Mouse (Mus musculus) heart, postnatal 0 days (tissue): ENCODE measurements around the gene Pou6f2. TPM values are rescaled to one million over a fixed set of nuclear protein-coding genes. Genes with fewer than 3 reads are reported as not detected.

Source experiments
- ATAC-seq: fragments of 200-750 bp; cut with Nextera tagmentation; 2 replicates; pipeline ENCODE4 v1.8.0; 2017; ENCODE audit warnings: low read depth, moderate number of reproducible peaks, moderate library complexity; ENCODE audit not compliant: insufficient read depth
- DNase-seq: peaks from one replicate; pipeline ENCODE4 v3.0.0-alpha.2; 2016; ENCODE audit warnings: low spot score
- H3K27ac ChIP-seq: fragments of 300-500 bp; sonication (generic); 2 replicates; pipeline ENCODE4 v1.5.1; 2014; ENCODE audit warnings: low read depth, mild to moderate bottlenecking
- H3K27me3 ChIP-seq: fragments of 300-500 bp; sonication (generic); 2 replicates; pipeline ENCODE4 v1.6.1; 2014; ENCODE audit warnings: low read length, mixed read lengths; ENCODE audit not compliant: control insufficient read depth, insufficient read depth
- H3K36me3 ChIP-seq: fragments of 300-500 bp; sonication (generic); replicated peaks from 2 replicates; pipeline ENCODE4 v1.6.1; 2014; ENCODE audit warnings: low read length, mixed read lengths; ENCODE audit not compliant: control insufficient read depth, insufficient read depth
- H3K4me1 ChIP-seq: fragments of 300-500 bp; sonication (generic); 2 replicates; pipeline ENCODE4 v1.6.1; 2014; ENCODE audit warnings: antibody characterized with exemption; ENCODE audit not compliant: control insufficient read depth, insufficient read depth
- H3K4me2 ChIP-seq: fragments of 300-500 bp; sonication (generic); 2 replicates; pipeline ENCODE4 v1.6.1; 2014; ENCODE audit warnings: low read depth, mild to moderate bottlenecking, low read length, moderate library complexity
- H3K4me3 ChIP-seq: fragments of 300-500 bp; sonication (generic); 2 replicates; pipeline ENCODE4 v1.5.1; 2014; ENCODE audit warnings: low read depth, low read length
- H3K9ac ChIP-seq: fragments of 300-500 bp; sonication (generic); replicated peaks from 2 replicates; pipeline ENCODE4 v1.6.1; 2014; ENCODE audit warnings: low read depth, low read length, mixed read lengths
- H3K9me3 ChIP-seq: fragments of 300-500 bp; sonication (generic); replicated peaks from 2 replicates; pipeline ENCODE4 v1.6.1; 2016; ENCODE audit warnings: low read length; ENCODE audit not compliant: control insufficient read depth
- CTCF ChIP-seq: IDR thresholded peaks from 2 replicates; pipeline ENCODE4 v1.5.1; 2016; ENCODE audit warnings: antibody characterized with exemption, control low read depth, low read depth
- EP300 ChIP-seq: IDR thresholded peaks from 2 replicates; pipeline ENCODE4 v1.6.1; 2016; ENCODE audit warnings: antibody characterized with exemption, low read depth
- whole genome bisulfite sequencing: fragments of 180-500 bp; shearing (Covaris S2); extraction: QIAGEN DNeasy Blood & Tissue Kit; methylation state at CpG from one replicate; pipeline ENCODE4 v1.1.7; 2014; 5-methylcytosine and 5-hydroxymethylcytosine counted together
- polyA plus RNA-seq: library from polyadenylated mRNA; unstranded; fragments of >200 nt; fragmentation: Nextera tagmentation; extraction: Ambion mirVana; gene quantifications from 2 replicates; pipeline ENCODE4 v1.2.1, GENCODE M21; 2015
- total RNA-seq: library from RNA; depleted of rRNA; stranded (reverse); fragments of >200 nt; gene quantifications from 2 replicates; pipeline ENCODE4 v1.2.3, GENCODE M21; 2014; ENCODE audit warnings: low replicate concordance

Pou6f2 gene
- total and polyA plus RNA-seq, 2 experiments from 2014 or later: 0.04 TPM; not detected in 1

DNA sequence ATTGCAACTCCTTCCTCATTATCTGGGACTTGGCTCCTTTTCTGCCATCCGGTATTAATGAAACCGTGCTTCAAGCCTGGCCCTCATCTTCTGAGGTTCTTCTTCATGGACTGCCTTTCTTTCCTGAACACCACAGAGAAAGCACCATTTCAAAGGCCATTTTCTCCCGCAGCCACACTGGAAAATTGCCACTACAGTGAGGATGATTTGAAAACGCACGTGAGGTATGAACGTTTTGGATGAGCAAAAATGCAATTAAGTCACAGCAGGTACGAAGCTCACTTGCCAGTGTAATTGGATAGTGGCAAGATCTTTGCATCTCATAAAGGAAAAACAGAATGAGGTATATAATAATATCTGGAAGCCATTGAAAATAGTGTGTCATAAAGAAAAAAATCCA, 110.0 kb downstream of the Pou6f2 start:
- H3K36me3 ChIP-seq: no peaks in the 10 kb centered on the region
- H3K27ac ChIP-seq: no peak overlapping the region
- H3K4me1 ChIP-seq: no peaks in the 10 kb centered on the region
- TF ChIP-seq CTCF (no peak), EP300 (no peak)
- H3K9me3 ChIP-seq: no peaks in the 10 kb centered on the region
- no peak overlapping the region for H3K4me2 ChIP-seq
- H3K4me3 ChIP-seq: no peak overlapping the region
- ATAC-seq (no peak), DNase-seq (no peak)
- H3K9ac ChIP-seq: no peak overlapping the region
- 80% methylated on average over 7 of the region's 7 CpGs for WGBS
- no peaks in the 10 kb centered on the region for H3K27me3 ChIP-seq

DNA sequence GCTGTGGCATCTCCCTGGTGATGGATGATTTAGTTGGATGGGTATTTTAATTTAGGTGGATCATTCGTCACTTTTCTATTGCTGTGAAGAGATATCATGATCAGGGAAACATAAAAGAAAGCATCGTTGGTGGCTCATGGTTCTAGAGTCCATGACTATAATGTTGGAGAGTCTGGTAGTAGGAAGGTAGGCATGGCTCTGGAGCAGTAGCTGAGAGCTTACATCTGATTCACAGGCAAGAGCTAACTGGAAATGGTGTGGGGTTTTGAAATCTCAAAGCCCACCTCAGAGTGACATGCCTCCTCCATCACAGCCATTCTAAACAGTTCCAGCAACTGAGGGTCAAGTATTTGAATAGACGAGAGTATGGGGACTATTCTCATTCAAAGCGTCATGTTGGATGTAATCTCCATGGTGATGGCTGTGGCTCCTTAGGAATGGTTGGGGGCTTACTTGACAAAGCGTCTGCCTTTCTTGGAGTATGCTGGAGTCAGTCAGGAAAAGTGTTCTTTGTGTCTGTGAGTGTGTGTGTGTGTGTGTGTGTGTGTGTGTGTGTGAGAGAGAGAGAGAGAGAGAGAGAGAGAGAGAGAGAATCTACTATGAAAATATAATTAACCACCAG, 115.0 kb downstream of the Pou6f2 start:
- DNase-seq (no peak), ATAC-seq (no peak)
- Histone ChIP-seq H3K27me3 (no peaks in the 10 kb centered on the region), H3K4me3 (no peak overlapping the region), H3K9me3 (no peaks in the 10 kb centered on the region), H3K4me2 (no peak overlapping the region), H3K27ac (no peak overlapping the region), H3K36me3 (no peaks in the 10 kb centered on the region), H3K9ac (no peak overlapping the region), H3K4me1 (no peaks in the 10 kb centered on the region)
- WGBS: 72% methylated on average over 5 of the region's 5 CpGs
- no peak for TF ChIP-seq EP300
- TF ChIP-seq CTCF: no peak

DNA sequence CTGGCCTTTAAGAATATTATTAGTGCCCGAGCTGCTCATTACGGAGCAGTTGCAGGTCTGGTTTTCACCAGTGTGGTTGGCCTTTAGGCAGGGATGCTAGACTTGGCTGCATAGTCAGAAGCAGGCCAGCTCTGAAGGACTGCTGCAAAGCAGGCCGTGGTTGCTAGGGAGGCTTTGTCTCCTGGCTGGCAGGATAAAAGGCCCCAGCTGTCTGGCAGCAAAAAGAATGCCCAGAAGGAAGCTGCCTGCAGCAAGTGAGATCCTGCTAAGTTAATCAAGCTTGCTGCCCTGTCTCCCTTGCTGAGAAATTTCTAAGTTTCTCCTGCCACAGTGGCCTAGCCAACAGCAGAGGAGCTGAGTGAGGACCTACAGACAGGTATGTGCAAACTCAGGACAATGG, 116.4 kb downstream of the Pou6f2 start:
- H3K27ac ChIP-seq: no peak overlapping the region
- no peak overlapping the region for H3K4me3 ChIP-seq
- 55% methylated on average over 3 of the region's 3 CpGs for WGBS
- no peaks in the 10 kb centered on the region for H3K4me1 ChIP-seq
- ATAC-seq (no peak), DNase-seq (no peak)
- no peak for TF ChIP-seq EP300
- TF ChIP-seq CTCF: no peak
- H3K36me3 ChIP-seq: no peaks in the 10 kb centered on the region
- H3K9me3 ChIP-seq: no peaks in the 10 kb centered on the region
- H3K9ac ChIP-seq: no peak overlapping the region
- no peaks in the 10 kb centered on the region for H3K27me3 ChIP-seq
- no peak overlapping the region for H3K4me2 ChIP-seq

DNA sequence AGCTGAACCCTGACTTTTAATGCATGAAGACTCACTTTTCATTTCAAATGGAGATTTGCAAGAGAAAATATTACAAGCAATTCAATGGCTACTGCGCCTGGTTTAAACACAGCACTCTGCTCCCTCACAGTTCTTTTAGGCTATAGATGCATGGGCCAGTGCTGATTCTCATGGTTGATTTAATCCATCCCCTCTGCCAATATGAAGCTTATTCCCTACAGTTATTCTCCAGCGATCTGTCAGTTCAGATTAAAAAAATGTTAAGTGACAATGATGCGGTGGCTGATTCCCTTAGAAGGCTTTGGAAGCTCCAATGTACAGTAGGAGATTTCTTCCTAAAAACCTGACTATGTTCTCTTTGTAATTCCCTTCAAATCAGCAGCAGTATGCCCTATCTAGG, 144.4 kb downstream of the Pou6f2 start:
- no peak for TF ChIP-seq CTCF
- no peak for TF ChIP-seq EP300

DNA sequence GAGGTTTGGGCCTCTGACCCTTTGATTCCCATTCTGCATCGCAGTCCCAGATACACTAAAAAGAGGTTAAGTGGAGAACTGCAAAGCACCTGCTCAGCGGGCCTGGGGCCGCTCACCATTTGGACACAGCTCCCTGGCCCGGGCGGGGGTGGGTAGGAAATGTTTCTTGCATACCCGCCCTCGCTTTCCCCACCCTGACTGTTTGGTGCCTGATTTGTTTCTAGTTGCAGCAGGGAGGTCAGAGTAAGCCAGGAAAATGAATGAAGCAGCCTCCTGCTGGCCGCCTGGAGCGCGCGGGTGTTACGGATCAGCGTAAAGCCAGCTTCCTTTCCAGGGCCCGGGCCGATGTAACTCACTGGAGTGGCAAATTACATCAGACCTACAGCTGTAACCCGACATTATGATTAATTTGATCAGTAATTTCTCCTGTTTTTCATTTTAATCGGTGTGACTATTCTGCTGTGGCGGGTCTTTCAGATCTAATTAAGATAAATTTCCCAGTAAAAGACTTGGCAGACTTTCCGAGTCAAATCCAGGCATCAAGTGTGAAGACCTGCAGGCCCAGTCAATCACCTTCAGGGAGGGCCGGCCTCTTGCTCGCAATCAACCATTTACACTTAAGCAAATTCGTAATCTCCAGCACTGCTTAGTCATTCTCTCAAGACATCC, 178.8 kb downstream of the Pou6f2 start:
- TF ChIP-seq EP300 (no peak), CTCF (0 out of 2 replicates have a peak, but pooled peaks have one; percentile 3)
- DNase-seq (peak; percentile 11), ATAC-seq (no peak)
- H3K4me3 ChIP-seq: no peak overlapping the region
- H3K27me3 ChIP-seq: no peaks in the 10 kb centered on the region
- no peaks in the 10 kb centered on the region for H3K36me3 ChIP-seq
- H3K27ac ChIP-seq: no peak overlapping the region
- no peaks in the 10 kb centered on the region for H3K9me3 ChIP-seq
- WGBS: 8% methylated on average over 22 of the region's 22 CpGs
- no peaks in the 10 kb centered on the region for H3K4me1 ChIP-seq
- H3K9ac ChIP-seq: no peak overlapping the region
- H3K4me2 ChIP-seq: peak overlapping the region; percentile 30; the same call in 1 of the 2 replicates

More for the DNA sequence above, 144.4 kb downstream of the Pou6f2 start:
- Histone ChIP-seq H3K4me2 (no peak overlapping the region), H3K9me3 (no peaks in the 10 kb centered on the region), H3K4me3 (no peak overlapping the region), H3K4me1 (no peaks in the 10 kb centered on the region), H3K9ac (no peak overlapping the region), H3K36me3 (no peaks in the 10 kb centered on the region), H3K27ac (no peak overlapping the region), H3K27me3 (no peaks in the 10 kb centered on the region)
- WGBS: 83% methylated on average over 3 of the region's 3 CpGs
- DNase-seq: no peak
- ATAC-seq: no peak
